Comparison of ENCODE assay signal across 14 mouse cellular contexts in the genomic region with DNA sequence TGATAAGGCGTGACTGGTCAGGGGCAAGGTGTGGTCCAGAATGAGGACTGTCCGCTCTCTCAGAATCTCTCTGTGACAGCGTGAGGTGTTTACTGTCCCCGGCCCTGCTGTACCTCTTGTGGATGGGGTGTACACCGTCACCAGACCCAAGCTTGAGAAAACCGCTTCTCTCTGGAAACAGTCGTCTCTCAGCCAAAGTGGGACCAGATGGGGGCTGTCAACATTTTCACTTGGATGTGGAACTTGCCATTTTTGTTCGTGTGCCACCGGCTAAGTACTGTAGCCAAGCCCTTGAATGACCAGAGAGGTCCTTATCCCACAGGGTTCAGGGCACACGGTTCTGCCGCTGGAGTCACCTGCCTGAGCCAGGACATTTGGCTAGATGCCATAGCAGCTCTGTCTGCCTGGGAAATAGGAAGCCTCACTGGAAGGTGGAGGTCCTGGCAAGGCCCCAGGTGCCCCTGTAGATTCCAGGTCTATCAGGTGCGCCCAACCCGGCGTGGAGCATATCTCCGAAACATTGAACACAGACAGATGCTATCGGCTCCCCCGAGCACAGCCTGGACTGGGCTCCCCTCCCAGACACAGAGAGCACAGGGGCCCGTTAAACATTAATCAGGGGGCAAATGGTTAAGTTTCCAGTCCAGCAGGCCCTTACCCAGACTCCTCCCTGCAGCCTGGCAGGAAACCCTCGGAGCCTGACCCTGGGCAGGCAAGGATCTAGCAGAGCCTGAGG. TPM values are rescaled to one million over a fixed set of nuclear protein-coding genes. Genes with fewer than 3 reads are reported as not detected.
DNase-seq lines count a peak whose midpoint lies in the region; ATAC-seq and TF ChIP-seq lines count a peak whose summit lies in the region.
"Had no signal": no experiment of that assay in that cellular context is flagged by ENCODE, and none has a peak within 500 bp of the region (broad histone marks: within the 10 kb centered on the region; RNA-seq: fewer than 3 reads in every experiment).

No protein-coding gene starts in this region.

- ATAC-seq in kidney, postnatal 0 days (replicated peaks; ENCODE audit: low FRiP score, low read depth), result peak; percentile 85
- peak; percentile 72 for ATAC-seq in liver, embryonic 16.5 days (ENCODE audit: low read depth)
- no peak for ATAC-seq in CD4-positive, CD25-positive, alpha-beta regulatory T cell, adult 4 months
- ATAC-seq: midbrain, embryonic 13.5 days had no signal

- H3K9me3 ChIP-seq in kidney, postnatal 0 days (replicated peaks; ENCODE audit: low read length), result no peaks in the 10 kb centered on the region
- H3K9me3 ChIP-seq in liver, embryonic 16.5 days (replicated peaks; ENCODE audit: control insufficient read depth, low read length), result no peaks in the 10 kb centered on the region
- H3K9me3 ChIP-seq: midbrain, embryonic 13.5 days had no signal

- no peak overlapping the region for H3K4me3 ChIP-seq in kidney, postnatal 0 days (replicated peaks; ENCODE audit: low read depth, low read length)
- H3K4me3 ChIP-seq in liver, embryonic 16.5 days (ENCODE audit: low read depth, low read length), result no peak overlapping the region
- H3K4me3 ChIP-seq in gastrocnemius, adult 2 months, result no peak overlapping the region
- H3K4me3 ChIP-seq: midbrain, embryonic 13.5 days had no signal

- intact Hi-C loops in gastrocnemius, adult 2 months (cut with DNase I), result no loop called here

- peak overlapping the region; percentile 55 for H3K27ac ChIP-seq in kidney, postnatal 0 days
- H3K27ac ChIP-seq in liver, embryonic 16.5 days (ENCODE audit: low read length), result peak overlapping the region; percentile 38; the same call in 1 of the 2 replicates
- no peak overlapping the region for H3K27ac ChIP-seq in gastrocnemius, adult 2 months
- H3K27ac ChIP-seq: midbrain, embryonic 13.5 days had no signal

- no peaks in the 10 kb centered on the region for H3K27me3 ChIP-seq in kidney, postnatal 0 days (ENCODE audit: insufficient read depth, low read length)
- H3K27me3 ChIP-seq in liver, embryonic 16.5 days (ENCODE audit: control insufficient read depth, insufficient read depth, low read depth, low read length), result no peaks in the 10 kb centered on the region
- H3K27me3 ChIP-seq: midbrain, embryonic 13.5 days had no signal

- no peak for TF ChIP-seq CTCF in brain, embryonic 14.5 days (IDR thresholded peaks at IDR 0.05; ENCODE audit: borderline replicate concordance, extremely low read depth, insufficient read depth, insufficient read length)
- TF ChIP-seq CTCF in kidney, postnatal 0 days (IDR thresholded peaks at IDR 0.05; ENCODE audit: low read depth), result no peak
- TF ChIP-seq CTCF in gastrocnemius, adult 2 months (IDR thresholded peaks at IDR 0.05), result no peak

- WGBS in kidney, postnatal 0 days, result 50% methylated on average over 19 of the region's 19 CpGs
- 61% methylated on average over 19 of the region's 19 CpGs for WGBS in liver, embryonic 16.5 days (ENCODE audit: insufficient replicate concordance)

- DNase-seq in cerebellum, adult 18-20 months, result peak; percentile 30 to 31
- DNase-seq in cerebellum, adult 8-10 months, result no peak
- DNase-seq in brain, embryonic 14.5 days (ENCODE audit: low read depth), result peak; percentile 55
- peak; percentile 64 for DNase-seq in kidney, postnatal 0 days (ENCODE audit: low spot score)
- no peak for DNase-seq in left cerebral cortex, adult 11 months (ENCODE audit: low spot score)
- DNase-seq in gastrocnemius, adult 2 months, result no peak
- DNase-seq: adrenal gland, postnatal 36 days; thymus, postnatal 4 days had no signal

- H3K9ac ChIP-seq in kidney, postnatal 0 days (ENCODE audit: low read depth, low read length), result no peak overlapping the region
- H3K9ac ChIP-seq in liver, embryonic 16.5 days (ENCODE audit: low read depth, low read length), result no peak overlapping the region
- H3K9ac ChIP-seq: midbrain, embryonic 13.5 days had no signal

- no peak for TF ChIP-seq POLR2A in brain, embryonic 14.5 days (IDR thresholded peaks at IDR 0.05; ENCODE audit: borderline replicate concordance, extremely low read depth, insufficient read depth, insufficient read length, poor library complexity, severe bottlenecking)

- 0 out of 2 replicates have a peak overlapping the region, but pooled peaks have one; percentile 15 for H3K4me2 ChIP-seq in kidney, postnatal 0 days (ENCODE audit: low read length)
- peak overlapping the region; percentile 41 for H3K4me2 ChIP-seq in liver, embryonic 16.5 days (ENCODE audit: low read depth, low read length)
- H3K4me2 ChIP-seq: midbrain, embryonic 13.5 days had no signal

- 0 out of 2 replicates have a peak, but pooled peaks cover 3% of the 10 kb centered on the region for H3K4me1 ChIP-seq in kidney, postnatal 0 days (replicated peaks; ENCODE audit: insufficient read depth, low read length)
- H3K4me1 ChIP-seq in liver, embryonic 16.5 days (ENCODE audit: control insufficient read depth, low read depth, low read length), result no peaks in the 10 kb centered on the region
- H3K4me1 ChIP-seq: midbrain, embryonic 13.5 days had no signal

- H3K36me3 ChIP-seq in kidney, postnatal 0 days (ENCODE audit: insufficient read depth, low read length), result no peaks in the 10 kb centered on the region
- H3K36me3 ChIP-seq in liver, embryonic 16.5 days (ENCODE audit: control insufficient read depth, insufficient read depth), result no peaks in the 10 kb centered on the region
- H3K36me3 ChIP-seq: midbrain, embryonic 13.5 days had no signal

RNA-seq across cellular contexts. Expression of a gene that starts 14.4 kb away (rescaled TPM):
- polyA plus RNA-seq in brain, embryonic 14.5 days (2012; rRNA removed), result 0.34 and 0.56 TPM in 2 replicates
- polyA plus RNA-seq in kidney, postnatal 0 days (2015; fragmentation: Nextera tagmentation; extraction: Ambion mirVana), result 10.4 and 12.5 TPM in 2 replicates
- 0.07 TPM in 2 replicates for polyA plus RNA-seq in liver, embryonic 16.5 days (2015; fragmentation: Nextera tagmentation; extraction: Ambion mirVana)
- not detected for polyA plus RNA-seq in CD4-positive, CD25-positive, alpha-beta regulatory T cell, adult 4 months (2017; shearing (Covaris generic))
- total RNA-seq in gastrocnemius, adult 2 months (2021), result under 1 TPM; 0.05 to 0.06 TPM
- total RNA-seq: gastrocnemius, postnatal 4 days; MEL had no signal

RNA-seq across cellular contexts. Expression of a gene that starts 37.5 kb away (rescaled TPM):
- 98.0 and 108 TPM in 2 replicates for polyA plus RNA-seq in brain, embryonic 14.5 days (2012; rRNA removed)
- 87.0 and 95.2 TPM in 2 replicates for polyA plus RNA-seq in kidney, postnatal 0 days (2015; fragmentation: Nextera tagmentation; extraction: Ambion mirVana)
- 36.4 and 37.9 TPM in 2 replicates for polyA plus RNA-seq in liver, embryonic 16.5 days (2015; fragmentation: Nextera tagmentation; extraction: Ambion mirVana)
- 100 to 1,000 TPM in 1 of 2 experiments, 10 to 100 TPM in 1; 78.8 to 115 TPM for polyA plus RNA-seq in CD4-positive, CD25-positive, alpha-beta regulatory T cell, adult 4 months (2017; shearing (Covaris generic))
- 10 to 100 TPM; 38.3 to 40.1 TPM for total RNA-seq in gastrocnemius, adult 2 months (2021)

RNA-seq across cellular contexts. Expression of a gene that starts 38.7 kb away (rescaled TPM):
- 8.6 and 11.4 TPM in 2 replicates for polyA plus RNA-seq in brain, embryonic 14.5 days (2012; rRNA removed)
- 0.05 and 0.06 TPM in 2 replicates for polyA plus RNA-seq in kidney, postnatal 0 days (2015; fragmentation: Nextera tagmentation; extraction: Ambion mirVana)
- polyA plus RNA-seq in liver, embryonic 16.5 days (2015; fragmentation: Nextera tagmentation; extraction: Ambion mirVana), result not detected in 2 replicates
- polyA plus RNA-seq in CD4-positive, CD25-positive, alpha-beta regulatory T cell, adult 4 months (2017; shearing (Covaris generic)), result 1 to 10 TPM; 2.4 to 3.8 TPM
- total RNA-seq in gastrocnemius, adult 2 months (2021), result under 1 TPM in 1 of 2 experiments, not detected in 1; 0.08 TPM
- total RNA-seq: MEL had no signal
- polyA plus RNA-seq: heart, postnatal 0 days had no signal

Comparison
In these comparisons a context has a peak if more than half of its experiments do, and no peak if none do; other contexts are left out.
1. DNase-seq: peak in cerebellum, adult 18-20 months (2 of 2), brain, embryonic 14.5 days (single experiment) and kidney, postnatal 0 days (single experiment); none in cerebellum, adult 8-10 months (single experiment), left cerebral cortex, adult 11 months (single experiment) and gastrocnemius, adult 2 months (single experiment).